Mouse (Mus musculus) MEL (cell line): ENCODE data around the gene Esp36.
A peak's percentile ranks its signal among the peaks of the same experiment; 100 is the strongest.

Experiments used
- BHLHE40 ChIP-seq: IDR thresholded peaks from 2 replicates; pipeline ENCODE4 v1.6.1; 2012; ENCODE audit warnings: low read depth, mild to moderate bottlenecking, inconsistent platforms, low read length, improper control_type of control experiment, borderline replicate concordance
- CTCF ChIP-seq, 3 experiments: IDR thresholded peaks in 2 of 3; conservative IDR thresholded peaks in 1 of 3; 2 replicates each; pipeline ENCODE4 v1.5.1; 2011 to 2012; ENCODE audit warnings: low read length in 3 of 3, low read depth in 2 of 3, mild to moderate bottlenecking in 2 of 3, improper control_type of control experiment in 1 of 3, inconsistent platforms in 1 of 3, mixed read lengths in 1 of 3, moderate library complexity in 1 of 3; ENCODE audit not compliant: control insufficient read depth in 1 of 3, insufficient read depth in 1 of 3, poor library complexity in 1 of 3, severe bottlenecking in 1 of 3
- E2F4 ChIP-seq: IDR thresholded peaks from 2 replicates; pipeline ENCODE4 v1.6.1; 2011; ENCODE audit warnings: low read depth, low read length, improper control_type of control experiment, borderline replicate concordance
- JUND ChIP-seq: IDR thresholded peaks from 2 replicates; pipeline ENCODE4 v1.6.1; 2011; ENCODE audit warnings: low read depth, mild to moderate bottlenecking, improper control_type of control experiment, low read length
- MYB ChIP-seq: IDR thresholded peaks from 2 replicates; pipeline ENCODE4 v1.6.1; 2011; ENCODE audit warnings: mild to moderate bottlenecking, low read depth, low read length, improper control_type of control experiment
- NELFE ChIP-seq: IDR thresholded peaks from 2 replicates; pipeline ENCODE4 v1.6.1; 2011; ENCODE audit warnings: low read depth, low read length, improper control_type of control experiment
- POLR2A ChIP-seq, 2 experiments: IDR thresholded peaks; 2 replicates each; pipeline ENCODE4 v1.6.1; 2011 to 2012; ENCODE audit warnings: low read length in 2 of 2, mild to moderate bottlenecking in 2 of 2, control low read depth in 1 of 2, improper control_type of control experiment in 1 of 2, low read depth in 1 of 2, moderate library complexity in 1 of 2; ENCODE audit not compliant: control insufficient read depth in 1 of 2, insufficient read depth in 1 of 2, poor library complexity in 1 of 2
- RAD21 ChIP-seq: IDR thresholded peaks from 2 replicates; pipeline ENCODE4 v1.6.1; 2011; ENCODE audit warnings: mild to moderate bottlenecking, low read depth, low read length, improper control_type of control experiment
- TCF12 ChIP-seq: IDR thresholded peaks from 2 replicates; pipeline ENCODE4 v1.6.1; 2014; ENCODE audit warnings: low read depth, mild to moderate bottlenecking, inconsistent platforms, low read length, improper control_type of control experiment, moderate library complexity
- ZC3H11A ChIP-seq: IDR thresholded peaks from 2 replicates; pipeline ENCODE4 v1.6.1; 2012; ENCODE audit warnings: low read depth, mild to moderate bottlenecking, inconsistent platforms, low read length, improper control_type of control experiment
- ZNF384 ChIP-seq: IDR thresholded peaks from 2 replicates; pipeline ENCODE4 v1.6.1; 2012; ENCODE audit warnings: low read depth, mild to moderate bottlenecking, inconsistent platforms, low read length, improper control_type of control experiment

DNA sequence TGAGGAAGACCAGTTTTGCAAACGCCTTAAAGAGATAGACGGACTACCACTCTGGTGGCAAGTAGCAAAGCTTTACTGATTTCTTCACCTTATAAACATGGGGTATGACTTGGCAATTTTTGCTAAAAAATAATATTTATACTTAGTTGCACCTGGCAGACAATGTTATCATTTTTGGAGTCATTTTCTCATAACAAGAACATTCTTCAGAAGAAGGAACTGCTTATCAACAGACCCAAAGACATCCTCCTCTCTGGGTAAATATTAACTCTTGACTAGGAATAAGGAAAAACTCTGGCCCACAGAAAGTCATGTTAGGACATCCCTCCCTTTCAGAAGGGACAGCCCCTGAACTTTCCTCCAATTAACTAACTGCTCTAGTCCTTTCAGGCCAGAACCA lies 30.7 kb upstream of the Esp36 start:
- TF ChIP-seq POLR2A (IDR thresholded peaks at IDR 0.05; ENCODE audit: control insufficient read depth in 1 of 2, insufficient read depth in 1 of 2, low read depth in 1 of 2, low read length in 2 of 2, poor library complexity in 1 of 2), result no peak
- TF ChIP-seq JUND, result no peak
- TF ChIP-seq MYB, result no peak
- TF ChIP-seq TCF12, result peak; percentile 62; the same call in 1 of the 2 replicates
- no peak for TF ChIP-seq CTCF (IDR thresholded peaks at IDR 0.05 in 2 of 3, conservative IDR thresholded peaks at IDR 0.05 in 1 of 3; ENCODE audit: control insufficient read depth in 1 of 3, insufficient read depth in 1 of 3, low read depth in 2 of 3, low read length in 3 of 3, poor library complexity in 1 of 3, severe bottlenecking in 1 of 3)
- no peak for TF ChIP-seq E2F4
- TF ChIP-seq NELFE, result no peak
- no peak for TF ChIP-seq ZNF384
- no peak for TF ChIP-seq BHLHE40
- no peak for TF ChIP-seq RAD21
- no peak for TF ChIP-seq ZC3H11A
